Mouse (Mus musculus) heart, embryonic 10.5 days (tissue): ENCODE results near the gene Atp13a3. TPM values are rescaled to one million over a fixed set of nuclear protein-coding genes. Genes with fewer than 3 reads are reported as not detected.

Source experiments
- DNase-seq: peaks from one replicate; pipeline ENCODE4 v3.0.0-alpha.2; 2017; ENCODE audit warnings: low spot score
- H3K27ac ChIP-seq: fragments of 300-500 bp; sonication (generic); 2 replicates; pipeline ENCODE4 v1.5.1; 2016; ENCODE audit warnings: mild to moderate bottlenecking
- H3K27me3 ChIP-seq: fragments of 300-500 bp; sonication (generic); 2 replicates; pipeline ENCODE4 v1.6.1; 2016; ENCODE audit warnings: mild to moderate bottlenecking; ENCODE audit not compliant: poor library complexity, insufficient read depth, severe bottlenecking
- H3K36me3 ChIP-seq: fragments of 300-500 bp; sonication (generic); 2 replicates; pipeline ENCODE4 v1.6.1; 2016; ENCODE audit warnings: mild to moderate bottlenecking, moderate library complexity
- H3K4me1 ChIP-seq: fragments of 300-500 bp; sonication (generic); 2 replicates; pipeline ENCODE4 v1.6.1; 2016; ENCODE audit warnings: mild to moderate bottlenecking
- H3K4me3 ChIP-seq: fragments of 300-500 bp; sonication (generic); 2 replicates; pipeline ENCODE4 v1.5.1; 2016; ENCODE audit warnings: mild to moderate bottlenecking, moderate library complexity
- H3K9me3 ChIP-seq: fragments of 300-500 bp; sonication (generic); 2 replicates; pipeline ENCODE4 v1.6.1; 2016; ENCODE audit warnings: mild to moderate bottlenecking, moderate library complexity
- WGBS: fragments of 180-500 bp; shearing (Covaris S2); methylation state at CpG from one replicate; pipeline ENCODE4 v1.1.7; 2016; 5-methylcytosine and 5-hydroxymethylcytosine counted together
- polyA plus RNA-seq: library from polyadenylated mRNA; unstranded; fragments of >200 nt; fragmentation: Nextera tagmentation; extraction: Ambion mirVana; gene quantifications from 2 replicates; pipeline ENCODE4 v1.2.1, GENCODE M21; 2016

The Atp13a3 gene
- polyA plus RNA-seq, 1 experiment from 2014 or later: 12.3 TPM

GRCm38 (mm10) chr16:30307306-30307705 is 98.5 kb downstream of the Atp13a3 start:
- H3K9me3 ChIP-seq: no peaks in the 10 kb centered on the region
- H3K27me3 ChIP-seq: peaks cover 89% of the 10 kb centered on the region
- 46% methylated on average over 12 of the region's 12 CpGs for WGBS
- H3K4me3 ChIP-seq: no peak overlapping the region
- peaks cover 21% of the 10 kb centered on the region for H3K4me1 ChIP-seq
- no peak overlapping the region for H3K27ac ChIP-seq
- H3K36me3 ChIP-seq: peaks cover 3% of the 10 kb centered on the region; the same call in 1 of the 2 replicates
- peak; percentile 60 for DNase-seq

- Histone ChIP-seq H3K36me3 (no peaks in the 10 kb centered on the region), H3K4me3 (no peak overlapping the region), H3K27ac (no peak overlapping the region), H3K27me3 (peaks cover 77% of the 10 kb centered on the region), H3K9me3 (no peaks in the 10 kb centered on the region), H3K4me1 (peaks cover 21% of the 10 kb centered on the region)
- peak; percentile 56 for DNase-seq
- 83% methylated on average over 4 of the region's 4 CpGs for WGBS
Observed at GRCm38 (mm10) chr16:30306102-30306501, 99.7 kb downstream of the Atp13a3 start.

DNA sequence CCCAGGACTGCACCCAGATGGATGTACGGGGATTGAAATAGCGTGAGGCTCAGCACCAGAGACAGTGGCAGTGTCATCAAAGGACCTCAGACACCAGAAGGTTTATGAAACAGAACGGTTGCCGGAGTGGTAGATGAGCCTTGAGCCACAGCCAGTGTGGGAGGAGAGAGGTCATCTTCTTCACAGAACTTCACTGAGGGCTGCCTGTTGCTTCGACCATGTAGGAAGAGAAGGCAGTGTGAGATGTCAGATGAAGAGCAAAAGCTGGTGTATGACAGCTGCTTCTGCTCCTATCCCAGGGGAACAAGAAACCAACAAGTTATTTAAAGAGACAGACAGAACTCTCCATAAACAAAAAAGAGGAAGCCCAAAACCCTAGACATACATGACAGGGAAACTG is 101.5 kb downstream of the Atp13a3 start:
- 64% methylated on average over 5 of the region's 5 CpGs for WGBS
- no peak overlapping the region for H3K4me3 ChIP-seq
- H3K27ac ChIP-seq: no peak overlapping the region
- no peaks in the 10 kb centered on the region for H3K9me3 ChIP-seq
- peaks cover 15% of the 10 kb centered on the region for H3K4me1 ChIP-seq
- peak; percentile 73 for DNase-seq
- peaks cover 59% of the 10 kb centered on the region for H3K27me3 ChIP-seq
- H3K36me3 ChIP-seq: no peaks in the 10 kb centered on the region

DNA sequence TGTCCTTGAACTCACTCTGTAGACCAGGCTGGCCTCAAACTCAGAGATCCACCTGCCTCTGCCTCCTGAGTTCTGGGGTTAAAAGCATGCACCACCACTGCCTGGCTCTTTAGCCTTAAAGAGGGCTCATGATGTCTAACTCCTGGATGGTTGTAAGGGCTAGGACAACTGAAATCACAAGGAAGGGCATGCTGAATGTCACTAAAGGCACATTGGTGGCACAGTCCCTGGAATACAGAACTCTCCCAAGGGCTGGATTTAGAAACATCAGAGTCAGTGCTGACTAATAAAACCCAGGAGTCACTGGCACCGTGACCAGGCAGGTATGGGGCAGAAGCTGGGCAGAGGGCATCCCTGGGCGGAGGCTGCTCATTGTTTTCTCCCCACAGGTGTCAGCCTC is 102.4 kb downstream of the Atp13a3 start:
- Histone ChIP-seq H3K9me3 (no peaks in the 10 kb centered on the region), H3K36me3 (no peaks in the 10 kb centered on the region), H3K27me3 (peaks cover 51% of the 10 kb centered on the region), H3K27ac (no peak overlapping the region), H3K4me1 (peaks cover 7% of the 10 kb centered on the region), H3K4me3 (no peak overlapping the region)
- peak; percentile 70 for DNase-seq
- WGBS: 78% methylated on average over 2 of the region's 2 CpGs

DNA sequence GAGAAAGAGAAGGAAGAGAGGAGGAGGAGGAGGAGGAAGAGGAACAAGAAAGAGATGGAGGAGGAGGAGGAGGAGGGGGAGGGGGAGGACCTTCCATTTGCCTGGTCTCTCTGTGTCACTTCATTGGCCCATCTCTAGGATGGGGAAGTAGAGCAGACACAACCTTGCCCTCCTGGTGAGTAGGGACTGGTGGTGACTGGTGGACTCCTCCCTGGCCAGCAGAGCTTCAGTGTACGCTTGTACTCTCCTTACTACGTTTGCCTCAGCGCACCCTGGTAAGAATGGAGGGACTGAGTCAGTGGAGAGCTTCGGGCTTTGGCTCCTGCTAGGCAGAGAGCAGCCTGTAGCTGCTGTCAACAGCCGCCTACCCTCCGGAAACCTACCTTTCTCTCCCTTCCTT is 103.1 kb downstream of the Atp13a3 start:
- Histone ChIP-seq H3K27me3 (peaks cover 44% of the 10 kb centered on the region), H3K27ac (no peak overlapping the region), H3K36me3 (no peaks in the 10 kb centered on the region), H3K4me1 (no peaks in the 10 kb centered on the region), H3K9me3 (no peaks in the 10 kb centered on the region), H3K4me3 (no peak overlapping the region)
- WGBS: 81% methylated on average over 6 of the region's 6 CpGs
- peak; percentile 63 for DNase-seq

GRCm38 (mm10) chr16:30299711-30300277 is 106.0 kb downstream of the Atp13a3 start:
- WGBS: 61% methylated on average over 10 of the region's 10 CpGs

GRCm38 (mm10) chr16:30297450-30297849 is 108.3 kb downstream of the Atp13a3 start:
- DNase-seq: peak; percentile 69
- Histone ChIP-seq H3K27me3 (peaks cover 14% of the 10 kb centered on the region), H3K36me3 (no peaks in the 10 kb centered on the region), H3K4me3 (no peak overlapping the region), H3K27ac (no peak overlapping the region), H3K4me1 (no peaks in the 10 kb centered on the region), H3K9me3 (no peaks in the 10 kb centered on the region)
- 88% methylated on average over 7 of the region's 7 CpGs for WGBS

More at GRCm38 (mm10) chr16:30299711-30300277, 106.0 kb downstream of the Atp13a3 start:
- no peaks in the 10 kb centered on the region for H3K9me3 ChIP-seq
- no peaks in the 10 kb centered on the region for H3K4me1 ChIP-seq
- no peak overlapping the region for H3K4me3 ChIP-seq
- H3K27me3 ChIP-seq: peaks cover 34% of the 10 kb centered on the region
- H3K27ac ChIP-seq: no peak overlapping the region
- H3K36me3 ChIP-seq: no peaks in the 10 kb centered on the region
- peak; percentile 73 for DNase-seq

- Histone ChIP-seq H3K4me1 (no peaks in the 10 kb centered on the region), H3K4me3 (no peak overlapping the region), H3K27ac (no peak overlapping the region), H3K9me3 (no peaks in the 10 kb centered on the region), H3K27me3 (peaks cover 12% of the 10 kb centered on the region; the same call in 1 of the 2 replicates), H3K36me3 (no peaks in the 10 kb centered on the region)
- WGBS: 80% methylated on average over 11 of the region's 11 CpGs
- peak; percentile 67 for DNase-seq
Observed at GRCm38 (mm10) chr16:30296601-30297275, 109.0 kb downstream of the Atp13a3 start.

DNA sequence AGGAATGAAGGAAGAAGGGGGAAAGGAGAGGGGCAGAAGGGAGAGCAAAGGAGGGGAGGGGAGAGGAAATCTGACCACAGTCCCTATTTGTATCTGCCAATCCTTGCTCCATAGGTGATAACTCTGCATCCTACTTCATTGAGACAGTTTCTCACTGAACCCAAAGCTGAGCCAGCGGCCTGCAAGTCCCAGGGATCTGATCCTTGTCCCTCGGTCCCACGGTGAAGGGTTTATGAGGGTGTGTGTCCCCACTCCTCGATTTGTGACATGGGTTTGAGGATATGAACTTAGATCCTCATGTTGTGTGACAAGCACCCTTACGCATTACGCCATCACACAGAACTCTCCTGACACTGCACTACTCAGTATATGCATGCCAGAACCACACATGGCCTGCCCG is 110.7 kb downstream of the Atp13a3 start:
- WGBS: 84% methylated on average over 7 of the region's 7 CpGs

DNA sequence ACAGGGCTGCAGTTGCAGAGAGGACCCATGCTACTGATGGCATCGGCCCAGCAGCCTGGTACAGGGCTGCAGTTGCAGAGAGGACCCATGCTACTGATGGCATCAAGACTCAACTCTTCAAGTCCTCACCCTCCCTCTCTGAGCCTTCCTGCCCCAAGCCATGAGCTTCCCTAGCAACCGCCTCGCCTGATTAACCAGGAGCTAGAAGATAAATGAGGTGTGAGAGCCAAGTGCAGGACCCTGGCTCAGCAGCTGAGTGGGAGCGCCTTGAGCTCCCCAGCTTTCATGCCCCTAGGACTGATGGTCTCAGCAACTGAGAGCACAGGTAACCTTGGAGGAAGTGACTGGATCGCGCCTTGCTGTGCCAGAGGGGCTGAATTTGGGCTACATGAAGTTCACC is 115.3 kb downstream of the Atp13a3 start:
- Histone ChIP-seq H3K4me1 (peaks cover 8% of the 10 kb centered on the region; the same call in 1 of the 2 replicates), H3K36me3 (no peaks in the 10 kb centered on the region), H3K27me3 (peaks cover 44% of the 10 kb centered on the region), H3K4me3 (no peak overlapping the region), H3K9me3 (no peaks in the 10 kb centered on the region), H3K27ac (no peak overlapping the region)
- DNase-seq: no peak
- WGBS: 60% methylated on average over 6 of the region's 6 CpGs

More for the DNA sequence above, 110.7 kb downstream of the Atp13a3 start:
- Histone ChIP-seq H3K9me3 (no peaks in the 10 kb centered on the region), H3K36me3 (no peaks in the 10 kb centered on the region), H3K27me3 (peaks cover 18% of the 10 kb centered on the region; the same call in 1 of the 2 replicates), H3K4me1 (peaks cover 4% of the 10 kb centered on the region; the same call in 1 of the 2 replicates), H3K4me3 (no peak overlapping the region), H3K27ac (no peak overlapping the region)
- peak; percentile 67 for DNase-seq

DNA sequence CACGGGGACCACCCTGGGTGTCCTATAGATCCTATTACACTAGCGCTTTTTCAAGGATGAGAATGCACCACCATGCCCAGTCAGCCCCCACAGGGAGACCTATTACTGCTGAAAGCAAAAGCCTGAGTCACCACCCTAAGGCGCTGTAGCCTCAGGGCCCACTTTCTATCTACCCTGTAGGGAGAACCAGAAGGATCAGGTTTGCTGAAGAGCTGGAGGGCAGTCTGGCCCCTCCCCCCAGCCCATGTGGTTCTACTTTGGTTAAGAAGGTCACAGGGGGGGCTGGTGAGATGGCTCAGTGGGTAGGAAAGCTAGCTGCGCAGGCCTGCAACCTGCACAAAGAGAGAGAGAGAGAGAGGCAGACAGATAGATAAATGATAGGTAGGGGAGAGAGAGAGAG is 120.1 kb downstream of the Atp13a3 start:
- no peaks in the 10 kb centered on the region for H3K36me3 ChIP-seq
- H3K9me3 ChIP-seq: no peaks in the 10 kb centered on the region
- peaks cover 30% of the 10 kb centered on the region for H3K4me1 ChIP-seq
- 47% methylated on average over 4 of the region's 4 CpGs for WGBS
- no peak overlapping the region for H3K27ac ChIP-seq
- no peak for DNase-seq
- peaks cover 80% of the 10 kb centered on the region for H3K27me3 ChIP-seq
- no peak overlapping the region for H3K4me3 ChIP-seq

GRCm38 (mm10) chr16:30283743-30284337 is 121.9 kb downstream of the Atp13a3 start:
- Histone ChIP-seq H3K36me3 (no peaks in the 10 kb centered on the region), H3K27ac (no peak overlapping the region), H3K4me3 (peak overlapping the region; percentile 49), H3K4me1 (peaks cover 30% of the 10 kb centered on the region), H3K27me3 (peaks cover 63% of the 10 kb centered on the region), H3K9me3 (no peaks in the 10 kb centered on the region)
- 4% methylated on average over 15 of the region's 15 CpGs for WGBS
- no peak for DNase-seq

DNA sequence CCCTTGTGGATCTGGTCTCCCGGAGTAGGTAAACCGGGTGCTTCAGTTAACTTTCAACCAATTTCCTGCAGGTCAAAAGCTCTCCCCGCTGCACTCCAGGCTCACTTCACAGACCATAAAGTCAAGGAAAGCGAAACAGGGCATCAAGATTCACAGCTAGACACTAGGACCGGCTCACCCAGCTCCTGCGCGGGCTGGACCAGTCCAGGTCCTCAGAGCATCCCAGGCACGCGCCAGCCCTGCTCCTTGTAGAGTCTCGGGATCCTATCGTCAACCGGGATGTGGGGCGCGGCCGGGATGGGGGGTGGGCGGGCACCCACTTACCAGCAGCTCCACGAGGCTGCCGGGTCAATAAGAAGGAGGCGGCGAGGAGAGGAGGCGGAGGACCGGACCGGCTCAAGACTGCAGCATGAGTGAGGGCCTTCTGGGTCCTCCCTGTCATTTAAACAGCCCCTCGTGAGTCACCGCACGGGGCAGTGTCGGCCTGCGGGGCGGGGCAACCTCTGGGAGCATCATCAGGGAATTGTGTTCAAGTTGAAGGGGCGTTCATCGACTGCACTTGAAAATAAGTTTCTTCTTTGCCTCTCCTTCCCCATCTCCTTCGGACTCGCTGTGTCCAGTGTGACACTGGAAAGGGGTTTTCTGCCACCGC is 122.8 kb downstream of the Atp13a3 start, which contains the start of gene Lrrc15:
Gene Lrrc15, minus strand, starts transcription at position 413 of the 652 bp plus-strand sequence.
- WGBS: 9% methylated on average over 34 of the region's 34 CpGs
- peaks cover 58% of the 10 kb centered on the region for H3K27me3 ChIP-seq
- no peak for DNase-seq
- H3K4me1 ChIP-seq: peaks cover 34% of the 10 kb centered on the region
- H3K36me3 ChIP-seq: no peaks in the 10 kb centered on the region
- H3K9me3 ChIP-seq: no peaks in the 10 kb centered on the region
- H3K4me3 ChIP-seq: peak within 1 kb of the TSS; percentile 49
- H3K27ac ChIP-seq: no peak within 1 kb of the TSS
